Mouse (Mus musculus): Measurements from ENCODE around the gene Sec1.
A peak's percentile ranks its signal among the peaks of the same experiment; 100 is the strongest.

DNA sequence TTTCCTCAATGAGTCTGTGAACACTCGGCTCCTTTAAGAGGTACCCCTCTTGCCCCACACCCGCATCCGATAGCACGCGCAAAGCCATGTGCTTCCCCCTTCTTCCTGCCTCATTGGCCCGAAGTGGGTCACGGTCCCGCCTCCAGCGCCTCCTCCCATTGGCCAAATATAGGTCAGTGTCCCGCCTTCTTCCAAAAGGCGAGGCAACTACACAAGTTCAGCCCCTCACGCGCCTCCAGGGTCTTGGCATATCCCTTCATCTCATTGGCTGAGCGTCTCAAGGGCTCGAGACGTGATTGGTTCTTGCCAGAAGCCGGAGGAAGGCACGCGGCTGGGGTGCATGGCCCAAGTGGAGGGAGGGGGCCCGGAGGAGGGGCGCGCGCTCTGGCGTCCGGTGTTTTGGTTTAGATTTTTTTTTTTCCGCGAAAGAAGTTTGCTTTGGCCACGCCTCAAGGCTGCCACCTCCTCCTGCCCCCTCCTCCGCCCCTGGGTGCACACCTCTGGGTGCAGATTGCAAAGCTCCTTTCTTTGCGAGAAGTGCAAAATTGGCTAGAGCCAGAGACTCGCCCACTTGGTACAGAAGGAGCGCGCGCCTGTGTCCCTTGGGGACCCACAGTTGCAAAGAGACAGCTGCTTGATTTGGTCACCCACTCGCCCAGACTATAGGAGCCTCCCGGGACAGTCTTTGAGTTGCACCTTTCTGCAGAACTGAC, 10.7 kb upstream of the Sec1 start, which contains the start of gene Dbp:
- TF ChIP-seq MYOD1 (IDR thresholded peaks at IDR 0.05; ENCODE audit: control insufficient read depth in 1 of 3, insufficient read length in 2 of 3, low read depth in 2 of 3): peak in 2 of 3 experiments; percentile 35 to 41
- peak in 1 of 3 experiments; percentile 50 for TF ChIP-seq MYOG (IDR thresholded peaks at IDR 0.05; ENCODE audit: control insufficient read depth in 1 of 3, insufficient read depth in 1 of 3, insufficient read length in 2 of 3, low read depth in 2 of 3)

Measured in myocyte (in vitro differentiated cells).